ENCODE assay signal across 8 mouse cellular contexts in genomic region chr6:86402681-86403607, GRCm38 (mm10). TPM values are rescaled to one million over a fixed set of nuclear protein-coding genes. Genes with fewer than 3 reads are reported as not detected.
DNase-seq lines count a peak whose midpoint lies in the region; ATAC-seq and TF ChIP-seq lines count a peak whose summit lies in the region.

No protein-coding gene starts in this region.

- no peak for ATAC-seq in hindbrain, embryonic 16.5 days
- ATAC-seq in midbrain, embryonic 16.5 days, result no peak

- no peaks in the 10 kb centered on the region for H3K27me3 ChIP-seq in hindbrain, embryonic 16.5 days (replicated peaks; ENCODE audit: control insufficient read depth, insufficient read depth, low read length)
- H3K27me3 ChIP-seq in midbrain, embryonic 16.5 days (ENCODE audit: control insufficient read depth, insufficient read depth, low read depth, low read length), result no peaks in the 10 kb centered on the region

- no peak for DNase-seq in layer of hippocampus, adult 2 months (ENCODE audit: low spot score in 2 of 2)
- no peak for DNase-seq in layer of hippocampus, adult 8-10 months (ENCODE audit: low spot score in 2 of 2)
- DNase-seq in embryo, embryonic 11 days, result peak; percentile 38
- no peak for DNase-seq in spleen, adult 12 weeks (ENCODE audit: low spot score)
- no peak for DNase-seq in gastrocnemius, postnatal 36 days
- no peak for DNase-seq in cerebellum, postnatal 4 days (ENCODE audit: low spot score in 2 of 2)

- no peaks in the 10 kb centered on the region for H3K9me3 ChIP-seq in hindbrain, embryonic 16.5 days (ENCODE audit: control insufficient read depth, low read length)
- no peaks in the 10 kb centered on the region for H3K9me3 ChIP-seq in midbrain, embryonic 16.5 days (replicated peaks; ENCODE audit: control insufficient read depth, low read length, poor library complexity, severe bottlenecking)

- no peaks in the 10 kb centered on the region for H3K36me3 ChIP-seq in hindbrain, embryonic 16.5 days (ENCODE audit: control insufficient read depth, insufficient read depth, low read length)
- no peaks in the 10 kb centered on the region for H3K36me3 ChIP-seq in midbrain, embryonic 16.5 days (ENCODE audit: control insufficient read depth, insufficient read depth, low read length)

- TF ChIP-seq CTCF in layer of hippocampus, adult 2 months (conservative IDR thresholded peaks at IDR 0.05), result no peak

- H3K27ac ChIP-seq in layer of hippocampus, adult 2 months, result peak overlapping the region; percentile 99
- H3K27ac ChIP-seq in hindbrain, embryonic 16.5 days (ENCODE audit: low read depth, low read length), result no peak overlapping the region
- no peak overlapping the region for H3K27ac ChIP-seq in midbrain, embryonic 16.5 days (ENCODE audit: low read length)

- 40% methylated on average over 12 of the region's 12 CpGs for WGBS in hindbrain, embryonic 16.5 days
- 38% methylated on average over 12 of the region's 12 CpGs for WGBS in midbrain, embryonic 16.5 days

- intact Hi-C loops in gastrocnemius, postnatal 36 days (cut with DNase I), result no loop called here

- peak overlapping the region; percentile 60 for H3K4me2 ChIP-seq in hindbrain, embryonic 16.5 days (ENCODE audit: low read length)
- H3K4me2 ChIP-seq in midbrain, embryonic 16.5 days (ENCODE audit: low read length), result peak overlapping the region; percentile 57

- H3K4me1 ChIP-seq in hindbrain, embryonic 16.5 days (ENCODE audit: control insufficient read depth, insufficient read depth, low read depth, low read length), result peaks cover 18% of the 10 kb centered on the region
- peaks cover 18% of the 10 kb centered on the region for H3K4me1 ChIP-seq in midbrain, embryonic 16.5 days (ENCODE audit: control insufficient read depth, insufficient read depth, low read length)

- H3K9ac ChIP-seq in hindbrain, embryonic 16.5 days (ENCODE audit: low read depth, low read length), result peak overlapping the region; percentile 35; the same call in 1 of the 2 replicates
- H3K9ac ChIP-seq in midbrain, embryonic 16.5 days (ENCODE audit: low read depth, low read length), result peak overlapping the region; percentile 46; the same call in 1 of the 2 replicates

- H3K4me3 ChIP-seq in layer of hippocampus, adult 2 months, result peak overlapping the region; percentile 83
- peak overlapping the region; percentile 64 for H3K4me3 ChIP-seq in hindbrain, embryonic 16.5 days (ENCODE audit: low read length)
- H3K4me3 ChIP-seq in midbrain, embryonic 16.5 days (ENCODE audit: low read depth, low read length), result peak overlapping the region; percentile 83

RNA-seq across cellular contexts. Expression of gene Tia1, which starts 1.1 kb away (rescaled TPM):
- 100 to 1,000 TPM; 151 to 156 TPM for total RNA-seq in layer of hippocampus, adult 2 months (2021)
- 100 to 1,000 TPM; 105 to 159 (median 144) TPM for total RNA-seq in layer of hippocampus, adult 8-10 months (2022)
- polyA plus RNA-seq in hindbrain, embryonic 16.5 days (2015; fragmentation: Nextera tagmentation; extraction: Ambion mirVana), result 232 and 270 TPM in 2 replicates
- 313 and 356 TPM in 2 replicates for polyA plus RNA-seq in midbrain, embryonic 16.5 days (2015; fragmentation: Nextera tagmentation; extraction: Ambion mirVana)
- total RNA-seq in gastrocnemius, postnatal 36 days (2021), result 10 to 100 TPM; 18.9 to 20.1 TPM

RNA-seq across cellular contexts. Expression of gene Pcyox1, which starts 6.0 kb away (rescaled TPM):
- 100 to 1,000 TPM; 112 to 118 TPM for total RNA-seq in layer of hippocampus, adult 2 months (2021)
- total RNA-seq in layer of hippocampus, adult 8-10 months (2022), result 100 to 1,000 TPM; 115 to 135 (median 124) TPM
- polyA plus RNA-seq in hindbrain, embryonic 16.5 days (2015; fragmentation: Nextera tagmentation; extraction: Ambion mirVana), result 88.4 and 92.7 TPM in 2 replicates
- polyA plus RNA-seq in midbrain, embryonic 16.5 days (2015; fragmentation: Nextera tagmentation; extraction: Ambion mirVana), result 93.6 and 100 TPM in 2 replicates
- 10 to 100 TPM; 53.1 to 54.2 TPM for total RNA-seq in gastrocnemius, postnatal 36 days (2021)

RNA-seq across cellular contexts. Expression of gene Gm44790, which starts 23.5 kb away (rescaled TPM):
- total RNA-seq in layer of hippocampus, adult 2 months (2021), result not detected
- total RNA-seq in layer of hippocampus, adult 8-10 months (2022), result 1 to 10 TPM in 2 of 4 experiments, not detected in 2; 1.1 to 1.9 TPM
- not detected in 2 replicates for polyA plus RNA-seq in hindbrain, embryonic 16.5 days (2015; fragmentation: Nextera tagmentation; extraction: Ambion mirVana)
- 0.47 TPM in 1 of 2 replicates, not detected in the other for polyA plus RNA-seq in midbrain, embryonic 16.5 days (2015; fragmentation: Nextera tagmentation; extraction: Ambion mirVana)
- 1 to 10 TPM in 1 of 2 experiments, not detected in 1; 1.2 TPM for total RNA-seq in gastrocnemius, postnatal 36 days (2021)

RNA-seq across cellular contexts. Expression of gene Snrpg, which starts 31.8 kb away (rescaled TPM):
- total RNA-seq in layer of hippocampus, adult 2 months (2021), result 10 to 100 TPM; 75.3 to 88.0 TPM
- total RNA-seq in layer of hippocampus, adult 8-10 months (2022), result 10 to 100 TPM; 44.1 to 77.4 (median 71.6) TPM
- polyA plus RNA-seq in hindbrain, embryonic 16.5 days (2015; fragmentation: Nextera tagmentation; extraction: Ambion mirVana), result 234 and 259 TPM in 2 replicates
- polyA plus RNA-seq in midbrain, embryonic 16.5 days (2015; fragmentation: Nextera tagmentation; extraction: Ambion mirVana), result 280 and 327 TPM in 2 replicates
- total RNA-seq in gastrocnemius, postnatal 36 days (2021), result 10 to 100 TPM; 23.0 to 26.7 TPM

RNA-seq across cellular contexts. Expression of gene C87436, which starts 35.2 kb away (rescaled TPM):
- total RNA-seq in layer of hippocampus, adult 2 months (2021), result 10 to 100 TPM; 18.9 to 20.6 TPM
- total RNA-seq in layer of hippocampus, adult 8-10 months (2022), result 10 to 100 TPM; 18.4 to 24.0 (median 19.7) TPM
- polyA plus RNA-seq in hindbrain, embryonic 16.5 days (2015; fragmentation: Nextera tagmentation; extraction: Ambion mirVana), result 21.4 and 22.9 TPM in 2 replicates
- 24.1 and 25.6 TPM in 2 replicates for polyA plus RNA-seq in midbrain, embryonic 16.5 days (2015; fragmentation: Nextera tagmentation; extraction: Ambion mirVana)
- total RNA-seq in gastrocnemius, postnatal 36 days (2021), result 1 to 10 TPM; 6.1 to 7.8 TPM

Comparison
In these comparisons a context has a peak if more than half of its experiments do, and no peak if none do; other contexts are left out.
1. RNA of gene Tia1, which starts 1.1 kb away (total RNA-seq): 151 to 156 TPM in layer of hippocampus, adult 2 months and 105 to 159 TPM in layer of hippocampus, adult 8-10 months; 18.9 to 20.1 TPM in gastrocnemius, postnatal 36 days; every median in the first group is over 4 times any median in the second.
2. Peak in every context shown above with its lines, with median percentiles within 50 percentile points of each other: H3K4me3 ChIP-seq.